Mouse (Mus musculus) spleen, postnatal 10 days (tissue): ENCODE results near the gene Gm21294.
"Not testable (repeated sequence)": the region's sequence is repeated elsewhere in the genome, so short reads cannot be mapped to it uniquely, and the experiment has no call there.

Experiments used
- DNase-seq, 2 experiments: peaks; one replicate each; pipeline ENCODE4 v3.0.0; 2021 to 2022; ENCODE audit warnings: low spot score in 2 of 2

The Gm21294 gene

DNA sequence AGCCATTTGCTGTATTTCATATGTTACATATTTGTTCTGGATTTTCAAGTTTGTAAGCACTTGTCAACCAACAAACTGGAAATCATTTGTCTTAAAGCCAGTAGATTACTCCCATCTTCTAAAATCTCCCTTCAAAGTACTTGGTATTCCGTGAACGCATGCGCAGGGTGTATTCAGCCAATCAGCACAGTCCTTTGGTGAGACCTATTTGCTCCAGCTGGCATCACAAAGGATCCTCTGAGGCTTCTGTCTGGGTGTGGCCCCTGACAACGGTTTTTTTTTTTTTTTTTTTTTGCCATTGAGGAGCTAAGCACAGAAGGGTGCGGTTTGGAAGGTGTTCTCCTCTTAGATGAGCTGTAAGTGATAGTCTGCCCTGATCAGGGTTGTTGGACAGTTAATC is at the start of gene Gm21294:
TSS of gene Gm21294 (plus strand) at position 301 of the 400 bp plus-strand sequence.
- not testable (repeated sequence) for DNase-seq

- peak; percentile 0 to 3 for DNase-seq
Observed at GRCm38 (mm10) chrY:89126246-89126645, 73.6 kb downstream of the Gm21294 start.
